Mouse (Mus musculus): ENCODE measurements around the gene Zfp27.

Zfp27 gene

DNA sequence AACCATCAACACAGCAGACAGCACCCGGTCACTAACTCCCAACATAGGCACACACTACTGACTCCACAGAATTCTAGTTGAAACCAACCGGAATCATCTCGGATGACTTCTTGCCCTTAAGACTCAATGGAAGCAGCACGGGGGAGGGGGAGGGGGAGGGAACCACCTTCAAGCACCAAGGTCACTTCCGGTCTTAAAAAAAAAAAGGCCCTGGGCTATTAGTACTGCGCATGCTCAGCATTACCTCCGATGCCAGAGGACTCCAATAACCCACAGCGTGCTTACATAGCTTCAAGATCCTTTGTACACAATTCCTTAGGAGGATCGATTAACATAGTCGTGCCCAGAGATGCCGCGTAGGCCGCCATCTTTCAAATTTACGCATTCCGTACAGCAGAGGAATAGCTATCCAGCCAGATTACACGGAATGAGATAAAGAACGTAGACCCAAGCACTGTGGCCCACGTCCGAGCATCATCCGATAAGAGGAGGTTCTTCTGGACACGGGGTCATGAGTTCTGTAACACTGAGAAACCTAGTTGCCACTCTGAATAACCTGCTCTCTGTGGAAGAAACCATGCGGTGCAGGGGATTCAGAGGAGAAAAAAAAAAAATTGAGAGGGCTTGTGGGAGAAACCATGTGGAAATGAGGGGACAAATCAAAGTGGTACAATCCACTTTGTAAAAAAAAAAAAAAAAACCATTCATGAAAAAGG is at the start of gene Zfp27:
Gene Zfp27, minus strand, starts transcription at position 607 of the 716 bp plus-strand sequence.
- DNase-seq (ENCODE audit: low read depth, low spot score), result peak; percentile 89

DNA sequence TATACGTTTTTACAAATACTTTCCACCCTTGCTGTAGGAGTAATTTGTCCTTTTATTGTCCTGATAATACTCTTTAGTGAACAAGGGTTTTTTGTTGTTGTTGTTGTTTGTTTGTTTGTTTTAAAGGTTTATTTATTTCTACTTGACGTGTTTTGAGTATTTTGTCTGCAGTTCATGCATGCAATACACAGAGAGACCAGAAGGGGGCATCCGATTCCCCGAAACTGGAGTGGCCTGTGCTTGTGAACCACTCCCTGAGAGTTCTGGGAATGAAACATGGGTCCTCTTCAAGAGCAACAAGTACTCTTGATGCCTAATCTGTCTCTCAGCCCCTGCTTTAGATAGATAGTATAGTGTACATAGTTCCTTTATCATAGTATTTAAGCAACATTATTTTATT is 48.4 kb upstream of the Zfp27 start:
- peak; percentile 67 for DNase-seq (ENCODE audit: low read depth, low spot score)

DNA sequence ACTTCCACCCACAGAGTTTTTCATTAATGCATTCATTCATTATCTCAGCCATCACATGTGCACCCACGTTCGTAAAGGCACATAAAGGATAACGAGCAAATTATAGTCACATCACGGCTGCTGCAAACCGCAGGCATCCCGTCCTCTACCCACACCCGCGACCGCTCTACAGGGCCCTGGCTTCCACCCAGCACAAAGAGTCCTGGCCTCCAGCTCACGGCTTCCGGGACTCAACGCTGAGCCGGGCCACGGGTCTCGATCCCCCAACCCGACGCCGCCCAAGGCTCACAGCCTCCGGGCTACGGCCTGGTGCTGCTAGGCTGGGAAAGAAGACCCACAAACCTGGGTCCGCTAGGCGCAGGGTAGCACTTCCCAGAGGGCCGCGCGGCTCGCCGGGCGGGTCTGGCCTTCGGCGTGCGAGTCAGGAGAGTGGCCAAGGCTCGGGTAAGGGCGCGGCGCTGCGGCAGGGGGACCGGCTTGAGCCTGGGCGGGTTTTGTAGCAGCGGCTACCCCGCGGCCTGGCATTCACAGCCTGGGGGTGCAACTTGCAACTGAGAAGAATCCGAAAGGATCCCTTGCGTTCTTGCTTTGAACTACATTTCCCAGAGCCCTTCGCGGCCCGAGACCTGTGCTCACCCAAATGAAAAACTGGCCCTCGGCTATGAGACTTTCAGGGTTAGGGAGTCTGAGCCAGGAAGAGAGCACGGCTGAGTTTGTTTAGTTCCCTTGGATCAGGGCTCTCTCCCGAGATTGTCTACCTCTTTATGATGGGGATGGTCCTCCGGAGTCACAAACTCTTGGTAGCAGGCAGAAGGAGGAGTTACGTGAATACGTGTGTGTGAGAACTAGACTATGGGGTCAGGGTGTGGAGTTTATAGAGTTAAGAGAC is 47.4 kb upstream of the Zfp27 start, which contains the start of gene Zfp74:
Gene Zfp74, minus strand, starts transcription at position 577 of the 889 bp plus-strand sequence.
- peak; percentile 89 for DNase-seq (ENCODE audit: low read depth, low spot score)

DNA sequence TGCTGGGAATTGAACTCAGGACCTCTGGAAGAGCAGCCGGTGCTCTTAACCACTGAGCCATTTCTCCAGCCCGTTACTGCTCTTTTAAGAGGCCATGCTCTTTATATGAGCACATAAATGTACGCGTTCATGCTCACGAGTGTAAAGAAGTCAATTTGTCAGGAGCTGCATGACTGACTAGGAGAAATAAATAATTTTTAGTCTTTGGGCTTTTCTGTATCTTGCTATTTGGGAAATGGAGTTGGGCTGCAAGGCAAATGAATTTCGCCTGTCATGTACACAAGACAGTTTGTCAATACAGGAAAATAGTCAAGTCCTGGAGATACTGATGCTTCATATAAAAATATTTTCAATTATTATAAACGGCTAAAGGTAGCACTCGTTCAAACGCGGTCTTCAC is 46.7 kb upstream of the Zfp27 start:
- DNase-seq (ENCODE audit: low read depth, low spot score), result no peak

- DNase-seq (ENCODE audit: low read depth, low spot score), result no peak
Measured at GRCm38 (mm10) chr7:29944201-29944600, 37.8 kb upstream of the Zfp27 start.

GRCm38 (mm10) chr7:29943720-29944119 is 37.3 kb upstream of the Zfp27 start:
- DNase-seq (ENCODE audit: low read depth, low spot score), result no peak

DNA sequence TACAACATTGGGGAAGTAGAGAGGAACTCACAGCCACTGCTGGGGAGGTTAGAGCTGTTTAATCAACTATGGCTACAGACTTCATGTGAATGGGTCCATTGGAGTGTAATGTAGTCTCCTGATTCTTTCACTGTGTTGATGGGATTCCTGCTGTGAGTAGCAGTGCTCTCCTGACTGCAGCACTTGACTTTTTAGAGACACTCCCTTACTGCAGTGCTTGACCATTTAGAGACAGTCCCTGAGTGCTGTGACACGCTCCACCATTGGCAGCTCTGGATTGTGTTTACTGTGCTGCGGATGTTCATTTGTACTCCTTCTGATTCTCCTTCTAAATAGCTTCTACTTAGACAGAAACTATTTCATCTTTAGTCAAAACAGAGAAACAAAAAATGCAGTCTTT is 36.4 kb upstream of the Zfp27 start:
- DNase-seq (ENCODE audit: low read depth, low spot score), result no peak

- peak; percentile 25 for DNase-seq (ENCODE audit: low read depth, low spot score)
Measured at GRCm38 (mm10) chr7:29941027-29941426, 34.7 kb upstream of the Zfp27 start.

- DNase-seq (ENCODE audit: low read depth, low spot score), result no peak
Measured at GRCm38 (mm10) chr7:29938856-29939255, 32.5 kb upstream of the Zfp27 start.

DNA sequence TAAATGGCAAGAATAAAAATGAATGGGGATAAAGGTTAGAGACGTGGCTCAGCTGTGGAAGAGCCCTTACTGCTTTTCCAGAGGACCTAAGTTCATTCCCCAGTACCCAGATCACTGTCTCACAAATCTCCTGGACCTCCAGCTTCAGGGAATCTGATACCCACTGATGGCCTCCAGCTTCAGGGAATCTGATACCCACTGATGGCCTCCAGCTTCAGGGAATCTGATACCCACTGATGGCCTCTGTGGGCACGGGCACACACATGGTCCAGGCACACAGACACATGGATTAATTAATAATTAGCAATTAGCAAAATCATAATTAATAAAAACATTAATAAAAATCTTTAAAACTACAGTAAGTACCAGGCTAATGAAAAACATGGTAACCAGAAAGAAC is 16.4 kb upstream of the Zfp27 start:
- DNase-seq (ENCODE audit: low read depth, low spot score), result no peak

DNA sequence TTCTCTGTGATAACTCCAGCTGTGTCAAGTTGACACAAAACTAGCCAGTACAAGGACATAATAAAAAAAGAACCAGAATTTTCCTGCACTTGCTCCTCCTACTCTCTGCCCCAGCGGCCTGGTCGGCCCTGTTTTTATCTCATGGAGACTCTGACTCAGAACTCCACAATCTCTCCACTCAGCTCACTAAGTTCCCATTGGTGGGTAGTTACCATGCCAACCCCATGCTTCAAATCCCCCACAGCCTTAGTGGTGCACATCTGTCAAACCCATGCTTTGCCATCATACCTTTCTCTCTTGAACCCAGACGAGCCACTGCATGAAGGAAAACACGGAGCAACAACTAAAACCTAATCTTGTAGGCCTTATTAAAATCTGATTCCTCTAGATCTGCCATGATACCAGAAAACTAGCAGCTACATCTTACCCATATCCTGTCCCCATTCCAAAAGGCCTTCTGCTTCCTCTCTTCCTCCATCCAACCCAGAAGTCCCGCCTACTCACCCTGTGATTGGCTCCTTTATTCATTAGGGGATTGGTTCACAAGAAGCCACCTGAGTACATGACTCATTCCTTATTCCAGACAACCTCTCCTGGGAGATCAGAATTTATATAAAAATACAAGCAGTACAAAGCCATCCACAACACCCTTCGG is 15.2 kb upstream of the Zfp27 start:
- peak; percentile 71 for DNase-seq (ENCODE audit: low read depth, low spot score)

DNA sequence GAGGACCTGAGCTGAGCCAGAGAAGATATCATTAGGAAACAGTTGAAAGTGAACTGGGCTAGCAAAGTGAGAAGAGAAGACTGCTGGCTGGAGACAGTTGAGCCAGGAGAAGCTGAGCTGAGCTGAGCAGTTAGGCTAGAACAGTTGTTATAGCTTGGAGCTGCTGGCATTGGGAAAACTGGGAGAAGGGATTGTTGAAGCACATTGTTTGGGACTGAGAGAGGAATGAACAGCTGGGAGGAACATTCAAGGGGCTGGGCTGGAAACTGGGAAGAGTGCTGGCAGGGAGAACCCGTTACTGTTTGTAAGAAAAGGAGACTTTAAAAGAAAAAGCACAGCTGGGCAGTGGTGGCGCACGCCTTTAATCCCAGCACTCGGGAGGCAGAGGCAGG is 11.7 kb upstream of the Zfp27 start:
- DNase-seq (ENCODE audit: low read depth, low spot score), result no peak

DNA sequence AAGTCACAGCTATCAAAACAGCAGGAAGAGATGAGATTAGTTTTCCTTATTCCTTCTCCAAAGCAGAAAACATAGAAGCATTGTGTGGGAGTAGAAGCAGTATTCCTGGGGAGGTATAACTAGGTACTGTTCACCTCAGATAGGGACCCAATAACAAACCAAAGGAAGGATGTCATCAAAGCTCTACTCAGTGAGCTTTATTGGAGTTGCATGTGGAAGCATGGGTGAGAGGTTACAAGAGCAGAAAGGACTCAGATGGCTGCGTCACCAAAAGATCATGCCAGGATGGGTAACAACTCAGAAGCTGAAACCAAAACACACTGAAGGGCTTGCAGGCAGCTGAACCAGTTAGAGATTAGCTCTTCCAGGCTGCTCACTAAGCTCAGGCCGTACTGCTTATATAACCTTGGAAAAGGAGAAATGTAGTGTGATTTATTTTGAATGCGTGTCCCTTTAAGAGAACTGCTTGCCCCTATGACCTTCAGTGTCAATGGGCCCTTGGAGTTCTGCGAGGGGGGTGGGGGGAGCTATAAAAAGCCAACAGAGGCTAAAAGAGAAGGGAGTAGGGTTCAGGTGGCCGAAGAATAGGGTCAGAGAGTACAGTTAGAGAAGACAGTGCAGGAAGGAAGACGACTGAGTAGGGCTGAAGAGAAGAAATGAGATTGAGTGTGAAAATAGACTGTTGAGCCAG is 11.1 kb upstream of the Zfp27 start:
- DNase-seq (ENCODE audit: low read depth, low spot score), result no peak

DNA sequence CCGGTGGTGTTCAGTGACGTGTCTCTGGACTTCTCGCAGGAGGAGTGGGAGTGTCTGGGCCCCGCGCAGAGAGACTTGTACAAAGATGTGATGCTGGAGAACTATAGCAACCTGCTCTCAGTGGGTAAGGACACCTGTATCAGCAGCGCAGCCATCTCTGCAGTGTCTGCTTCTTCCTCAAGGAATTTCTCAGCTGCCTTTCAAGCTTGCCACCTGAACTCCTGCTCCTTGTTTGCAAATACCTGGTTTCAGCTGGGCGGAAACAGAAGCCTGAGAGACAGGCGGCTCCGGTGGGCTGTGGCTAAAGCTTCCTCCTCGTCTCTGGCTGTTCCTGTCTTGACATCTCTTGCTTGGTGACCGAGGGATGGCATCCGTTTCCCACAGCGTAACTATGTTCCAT is 5.8 kb upstream of the Zfp27 start:
- no peak for DNase-seq (ENCODE audit: low read depth, low spot score)

DNA sequence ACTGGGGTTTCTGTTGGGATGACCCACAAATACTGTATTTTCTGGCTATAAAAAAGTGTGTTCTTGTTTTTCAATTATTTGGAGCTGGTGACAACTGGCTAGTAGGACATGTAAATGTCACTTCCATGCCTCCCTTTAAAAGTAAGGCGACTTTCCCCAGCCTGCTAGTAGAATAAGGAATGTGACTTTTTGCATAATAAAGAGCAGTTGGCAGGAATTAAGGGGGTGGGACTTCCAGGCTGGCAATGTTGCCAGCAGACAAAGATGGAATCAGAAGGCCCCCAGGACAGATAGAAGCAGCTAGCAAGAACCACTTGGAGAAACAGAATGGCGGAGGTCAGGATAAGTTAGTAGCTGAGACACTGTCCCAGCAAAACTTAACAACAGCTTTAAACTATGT is 3.9 kb upstream of the Zfp27 start:
- DNase-seq (ENCODE audit: low read depth, low spot score), result no peak

DNA sequence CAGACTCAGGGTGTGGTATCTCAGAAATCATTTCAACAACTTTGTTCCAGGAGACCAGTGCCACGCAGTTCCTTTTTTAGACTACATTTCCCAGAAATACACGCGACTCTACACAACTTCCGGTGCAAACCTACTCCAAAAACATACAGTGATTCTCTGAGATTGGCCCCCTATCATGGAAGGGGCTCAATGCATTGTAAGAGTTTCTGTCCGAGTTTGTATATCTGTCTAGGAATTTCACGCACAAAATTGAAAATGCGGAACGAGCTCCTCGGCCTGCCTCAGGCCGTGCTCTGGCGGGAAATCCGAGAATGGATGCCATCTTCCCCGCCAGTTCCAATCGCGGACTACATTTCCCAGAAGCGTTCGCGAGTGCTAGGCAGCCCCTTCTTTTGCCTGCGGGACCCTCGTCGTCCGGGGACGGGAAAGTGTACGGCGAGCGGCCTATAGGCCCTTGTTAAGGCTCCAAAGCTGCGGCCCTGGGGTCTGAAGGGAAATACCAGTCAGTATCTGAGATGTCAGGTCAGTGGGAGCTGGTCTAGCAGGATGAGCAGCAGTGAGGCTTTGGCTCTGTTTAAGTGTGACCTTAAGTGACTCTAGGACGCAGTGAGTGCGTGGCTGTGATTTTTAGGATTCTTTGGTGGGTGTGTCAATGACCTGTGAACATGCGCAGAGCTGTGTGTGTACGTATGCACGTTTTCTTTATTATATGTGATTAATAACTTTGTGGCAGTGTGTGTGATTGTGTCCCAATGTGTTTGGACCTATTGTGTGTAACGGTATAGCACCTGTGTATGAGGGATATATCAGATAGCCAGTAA is 2.0 kb upstream of the Zfp27 start, which contains the start of gene Zfp383:
Gene Zfp383, plus strand, starts transcription at position 94 of the 821 bp plus-strand sequence.
- peak; percentile 79 for DNase-seq (ENCODE audit: low read depth, low spot score)

DNA sequence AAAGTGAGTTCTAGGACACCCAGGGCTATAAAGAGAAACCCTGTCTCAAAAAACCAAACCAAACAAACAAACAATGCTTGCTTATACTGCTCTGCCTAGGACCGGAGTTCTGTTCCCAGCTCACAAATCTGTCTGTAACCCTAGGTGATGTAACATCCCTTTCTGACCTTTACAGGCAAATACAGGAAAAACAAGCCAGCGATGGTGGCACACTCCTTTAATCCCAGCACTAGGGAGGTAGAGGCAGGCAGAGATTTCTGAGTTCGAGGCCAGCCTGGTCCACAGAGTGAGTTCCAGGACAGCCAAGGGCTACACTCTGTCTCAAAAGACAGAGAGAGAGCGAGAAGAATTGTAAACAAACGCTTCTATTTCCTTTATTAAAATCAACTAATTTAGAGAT is 834 bp upstream of the Zfp27 start:
- DNase-seq (ENCODE audit: low read depth, low spot score), result no peak

DNA sequence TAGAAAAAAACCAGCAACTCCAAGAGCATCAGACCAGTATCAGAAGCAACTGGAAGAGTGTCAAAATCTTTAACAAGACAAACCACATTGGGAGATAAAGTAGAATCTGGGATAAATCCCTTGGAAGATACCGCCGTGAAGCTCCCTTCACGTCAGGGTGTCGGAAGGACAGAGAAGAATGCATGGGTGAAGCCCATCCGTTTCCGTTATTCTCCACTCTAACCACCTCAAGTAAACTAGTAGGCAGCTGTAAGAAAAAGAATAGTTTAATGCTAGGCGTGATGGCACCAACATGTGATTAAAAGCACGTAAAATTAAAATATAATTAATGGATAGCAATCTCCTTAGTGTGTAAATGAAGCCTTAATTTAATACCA is 298 bp upstream of the Zfp27 start:
- DNase-seq (ENCODE audit: low read depth, low spot score), result no peak

GRCm38 (mm10) chr7:29904101-29904500 is 2.3 kb downstream of the Zfp27 start:
- DNase-seq (ENCODE audit: low read depth, low spot score), result no peak

DNA sequence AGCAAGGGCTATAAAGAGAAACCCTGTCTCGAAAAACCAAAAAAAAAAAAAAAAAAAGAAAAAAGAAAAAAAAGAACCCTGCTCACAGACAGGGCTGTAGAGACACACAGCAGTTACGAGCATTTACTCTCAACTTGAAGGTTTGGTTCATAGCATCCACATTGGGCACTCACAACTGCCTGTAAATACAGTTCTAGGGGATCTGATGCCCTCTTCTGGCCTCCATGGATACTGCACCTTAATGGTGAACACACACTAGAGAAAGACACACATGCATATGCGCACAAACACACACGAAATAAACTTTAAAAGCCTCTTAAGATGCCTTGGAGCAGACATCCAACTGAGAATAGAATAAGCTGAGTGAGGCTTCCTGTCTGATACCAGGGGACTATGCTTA is 8.0 kb downstream of the Zfp27 start:
- DNase-seq (ENCODE audit: low read depth, low spot score), result no peak

DNA sequence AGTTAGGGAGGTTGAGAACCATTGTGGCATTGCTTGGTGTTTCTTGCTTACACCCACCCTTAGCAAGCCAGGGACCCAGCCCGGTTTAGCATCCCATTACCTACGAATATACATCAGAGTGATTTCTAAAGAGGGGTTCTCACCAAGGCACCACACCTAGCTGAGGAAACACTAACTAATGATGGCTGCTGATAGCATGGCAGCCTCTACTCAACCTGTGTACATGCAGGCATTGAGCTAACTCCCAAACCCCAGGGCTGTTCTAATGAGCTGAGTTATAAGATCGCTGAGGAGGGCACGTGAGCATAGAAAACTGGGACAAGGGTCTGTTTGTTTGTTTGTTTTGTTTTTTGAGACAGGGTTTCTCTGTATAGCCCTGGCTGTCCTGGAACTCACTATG is 13.6 kb downstream of the Zfp27 start:
- DNase-seq (ENCODE audit: low read depth, low spot score), result no peak

Data from 3T3-L1 (cell line).